Mouse (Mus musculus) mature B cell (primary cell): ENCODE data around the gene Gm20809.
"Not testable (repeated sequence)": the region's sequence is repeated elsewhere in the genome, so short reads cannot be mapped to it uniquely, and the experiment has no call there.

Experiments used
- in situ Hi-C: fragments of 300-500 bp; cut with MboI; formaldehyde crosslinking; loops from 2 replicates; pipeline ENCODE4 v1.14.3; 2019

Gm20809 gene

DNA sequence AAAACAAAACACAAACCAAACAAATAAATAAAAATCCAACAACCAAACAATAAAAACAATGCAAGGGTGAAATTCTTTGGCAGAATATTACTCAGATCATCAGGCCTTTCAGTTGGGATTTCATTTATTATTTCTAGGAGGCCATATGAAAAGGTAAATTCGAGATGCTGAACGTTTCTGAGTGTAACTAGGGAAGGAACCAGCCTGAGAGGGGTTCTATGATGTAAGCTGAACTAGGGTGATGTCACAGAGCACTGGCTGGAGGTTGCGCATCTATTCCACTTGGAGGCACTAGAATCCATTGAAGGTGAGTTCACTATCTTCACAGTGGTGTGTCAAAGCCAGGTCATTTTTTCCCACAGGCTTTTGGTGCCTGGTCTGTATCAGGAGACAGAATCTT lies at the start of gene Gm20809:
Gm20809 (plus strand) TSS at position 301 of the 400 bp plus-strand sequence.
- in situ Hi-C loops = not testable (repeated sequence)
